Mouse (Mus musculus): Measurements from ENCODE around the gene Ndufb10. TPM values are rescaled to one million over a fixed set of nuclear protein-coding genes. Genes with fewer than 3 reads are reported as not detected.

Ndufb10 gene
- polyA plus RNA-seq, 1 experiment from 2014 or later, result 376 TPM

DNA sequence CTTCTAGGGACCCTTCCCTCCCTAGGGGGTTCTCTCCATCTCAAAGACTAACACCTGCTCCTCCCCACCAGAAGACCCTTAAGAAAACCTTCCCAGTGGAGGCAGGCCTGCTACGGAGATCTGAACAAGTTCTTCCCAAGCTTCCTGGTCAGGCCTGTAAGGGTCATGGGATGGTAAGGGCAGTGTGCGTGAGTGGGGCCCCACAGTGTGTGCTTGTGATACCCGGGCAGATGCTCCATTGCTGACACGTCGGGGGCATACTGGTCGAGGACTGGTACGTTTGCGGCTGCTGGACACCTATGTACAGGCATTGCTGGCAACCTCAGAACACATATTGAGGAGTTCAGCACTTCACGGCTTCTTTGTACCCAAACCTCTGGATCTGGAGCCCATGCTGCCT, 25.6 kb downstream of the Ndufb10 start:
- H3K9me3 ChIP-seq (ENCODE audit: control insufficient read depth, low read length), result no peaks in the 10 kb centered on the region
- no peak for ATAC-seq
- peak overlapping the region; percentile 21 for H3K4me3 ChIP-seq (ENCODE audit: low read length)
- H3K36me3 ChIP-seq (ENCODE audit: control insufficient read depth, insufficient read depth, low read length), result peaks cover 17% of the 10 kb centered on the region
- peak overlapping the region; percentile 90 for H3K27ac ChIP-seq (ENCODE audit: low read length)
- peaks cover 23% of the 10 kb centered on the region for H3K4me1 ChIP-seq (ENCODE audit: control insufficient read depth, insufficient read depth, low read length)
- H3K9ac ChIP-seq (ENCODE audit: low read depth, low read length), result peak overlapping the region; percentile 38
- 64% methylated on average over 9 of the region's 9 CpGs for WGBS
- no peaks in the 10 kb centered on the region for H3K27me3 ChIP-seq (replicated peaks; ENCODE audit: control insufficient read depth, insufficient read depth, low read length)
- H3K4me2 ChIP-seq (ENCODE audit: low read depth, low read length), result peak overlapping the region; percentile 21

GRCm38 (mm10) chr17:24697985-24698384, 26.3 kb downstream of the Ndufb10 start:
- H3K9me3 ChIP-seq (ENCODE audit: control insufficient read depth, low read length), result no peaks in the 10 kb centered on the region
- H3K27me3 ChIP-seq (replicated peaks; ENCODE audit: control insufficient read depth, insufficient read depth, low read length), result no peaks in the 10 kb centered on the region
- WGBS, result 19% methylated on average over 5 of the region's 5 CpGs
- peak overlapping the region; percentile 90 for H3K27ac ChIP-seq (ENCODE audit: low read length)
- H3K36me3 ChIP-seq (ENCODE audit: control insufficient read depth, insufficient read depth, low read length), result peaks cover 17% of the 10 kb centered on the region
- H3K4me1 ChIP-seq (ENCODE audit: control insufficient read depth, insufficient read depth, low read length), result peaks cover 23% of the 10 kb centered on the region
- 0 out of 2 replicates have a peak overlapping the region, but pooled peaks have one; percentile 21 for H3K4me3 ChIP-seq (ENCODE audit: low read length)
- peak overlapping the region; percentile 38 for H3K9ac ChIP-seq (ENCODE audit: low read depth, low read length)
- peak; percentile 17; the same call in 1 of the 2 replicates for ATAC-seq
- H3K4me2 ChIP-seq (ENCODE audit: low read depth, low read length), result peak overlapping the region; percentile 21; the same call in 1 of the 2 replicates

GRCm38 (mm10) chr17:24696011-24696697, 28.1 kb downstream of the Ndufb10 start, which contains the start of the genes Gfer and Noxo1:
Gene Gfer (minus strand): TSS chr17:24696156.
Gene Noxo1 (plus strand): TSS chr17:24696234.
- Histone ChIP-seq H3K9me3 (ENCODE audit: control insufficient read depth, low read length) (no peaks in the 10 kb centered on the region), H3K9ac (ENCODE audit: low read depth, low read length) (peak within 1 kb of the TSS; percentile 90), H3K36me3 (ENCODE audit: control insufficient read depth, insufficient read depth, low read length) (peaks cover 10% of the 10 kb centered on the region), H3K4me3 (ENCODE audit: low read length) (peak within 1 kb of the TSS; percentile 84), H3K27me3 (replicated peaks; ENCODE audit: control insufficient read depth, insufficient read depth, low read length) (no peaks in the 10 kb centered on the region), H3K4me1 (ENCODE audit: control insufficient read depth, insufficient read depth, low read length) (peaks cover 23% of the 10 kb centered on the region), H3K27ac (ENCODE audit: low read length) (peak within 1 kb of the TSS; percentile 90), H3K4me2 (ENCODE audit: low read depth, low read length) (peak within 1 kb of the TSS; percentile 68)
- ATAC-seq, result peak; percentile 90
- WGBS, result under 1% methylated on average over 73 of the region's 76 CpGs

DNA sequence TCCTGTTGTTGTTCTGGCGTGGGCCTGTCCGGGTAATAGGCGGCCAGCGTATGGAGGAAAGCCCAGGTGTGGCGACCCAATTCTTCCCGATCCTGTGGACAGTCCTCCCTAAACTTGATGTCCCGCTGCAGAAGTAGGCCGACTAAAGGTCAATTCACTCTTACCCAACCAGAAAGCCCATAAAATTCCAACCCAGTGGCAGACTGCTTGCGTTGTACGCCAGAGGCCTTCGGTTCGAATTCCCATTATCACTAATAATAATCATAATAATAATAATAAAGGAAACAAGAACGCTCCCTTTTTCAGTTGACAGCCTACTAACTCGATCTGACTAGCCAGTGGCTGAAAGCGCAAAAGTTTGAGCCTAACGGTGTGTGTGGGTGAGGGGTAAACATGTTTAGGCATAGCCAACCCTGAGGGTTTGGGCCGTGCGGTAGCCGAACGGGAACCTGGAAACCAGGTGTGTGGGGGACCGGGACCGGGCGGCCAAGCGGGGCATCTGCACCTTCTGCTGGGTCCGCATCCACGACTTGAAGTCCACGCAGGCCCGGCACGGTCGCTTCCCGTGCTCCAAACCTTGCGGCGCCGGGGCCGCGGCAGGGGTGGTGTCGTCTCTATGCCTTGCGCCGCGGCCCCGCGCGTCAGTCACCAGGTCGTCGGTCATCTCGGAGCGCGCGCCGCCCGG, 28.8 kb downstream of the Ndufb10 start:
- peaks cover 2% of the 10 kb centered on the region for H3K27me3 ChIP-seq (replicated peaks; ENCODE audit: control insufficient read depth, insufficient read depth, low read length)
- H3K27ac ChIP-seq (ENCODE audit: low read length), result peak overlapping the region; percentile 90
- H3K36me3 ChIP-seq (ENCODE audit: control insufficient read depth, insufficient read depth, low read length), result peaks cover 8% of the 10 kb centered on the region; the same call in 1 of the 2 replicates
- H3K4me2 ChIP-seq (ENCODE audit: low read depth, low read length), result peak overlapping the region; percentile 68
- 5% methylated on average over 49 of the region's 51 CpGs for WGBS
- ATAC-seq, result peak; percentile 14
- no peaks in the 10 kb centered on the region for H3K9me3 ChIP-seq (ENCODE audit: control insufficient read depth, low read length)
- peak overlapping the region; percentile 90 for H3K9ac ChIP-seq (ENCODE audit: low read depth, low read length)
- H3K4me3 ChIP-seq (ENCODE audit: low read length), result peak overlapping the region; percentile 84
- peaks cover 23% of the 10 kb centered on the region for H3K4me1 ChIP-seq (ENCODE audit: control insufficient read depth, insufficient read depth, low read length)

GRCm38 (mm10) chr17:24692385-24692784, 31.9 kb downstream of the Ndufb10 start:
- ATAC-seq, result no peak
- 87% methylated on average over 5 of the region's 5 CpGs for WGBS
- Histone ChIP-seq H3K4me2 (ENCODE audit: low read depth, low read length) (no peak overlapping the region), H3K27me3 (replicated peaks; ENCODE audit: control insufficient read depth, insufficient read depth, low read length) (peaks cover 30% of the 10 kb centered on the region), H3K4me3 (ENCODE audit: low read length) (no peak overlapping the region), H3K36me3 (ENCODE audit: control insufficient read depth, insufficient read depth, low read length) (peaks cover 5% of the 10 kb centered on the region; the same call in 1 of the 2 replicates), H3K27ac (ENCODE audit: low read length) (no peak overlapping the region), H3K4me1 (ENCODE audit: control insufficient read depth, insufficient read depth, low read length) (peaks cover 25% of the 10 kb centered on the region), H3K9me3 (ENCODE audit: control insufficient read depth, low read length) (no peaks in the 10 kb centered on the region), H3K9ac (ENCODE audit: low read depth, low read length) (no peak overlapping the region)

GRCm38 (mm10) chr17:24689251-24690081, 34.8 kb downstream of the Ndufb10 start, which contains the start of gene Syngr3:
Gene Syngr3 (minus strand): TSS chr17:24689955.
- H3K27me3 ChIP-seq (replicated peaks; ENCODE audit: control insufficient read depth, insufficient read depth, low read length), result peaks cover 33% of the 10 kb centered on the region
- WGBS, result 2% methylated on average over 55 of the region's 55 CpGs
- ATAC-seq, result no peak

DNA sequence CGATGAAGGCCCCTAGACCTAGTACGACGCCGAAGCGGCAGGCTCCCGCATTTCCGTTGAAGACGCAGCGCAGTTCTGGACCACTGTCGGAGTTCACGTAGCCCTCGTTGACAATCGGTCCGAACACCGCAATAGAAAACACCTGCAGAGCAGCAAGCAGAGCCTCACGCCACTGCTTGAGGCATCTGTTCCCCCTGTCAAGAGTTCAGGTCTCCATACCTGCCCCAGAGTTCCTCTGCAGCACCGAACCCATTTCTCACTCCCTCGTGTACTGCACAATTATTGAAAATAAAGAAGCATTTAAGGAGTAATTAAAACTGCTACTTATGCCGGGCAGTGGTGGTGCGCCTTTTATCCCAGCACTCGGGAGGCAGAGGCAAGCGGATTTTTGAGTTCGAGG, 36.7 kb downstream of the Ndufb10 start:
- H3K27me3 ChIP-seq (replicated peaks; ENCODE audit: control insufficient read depth, insufficient read depth, low read length), result peaks cover 33% of the 10 kb centered on the region
- peak overlapping the region; percentile 37 for H3K4me3 ChIP-seq (ENCODE audit: low read length)
- H3K36me3 ChIP-seq (ENCODE audit: control insufficient read depth, insufficient read depth, low read length), result 0 out of 2 replicates have a peak, but pooled peaks cover 4% of the 10 kb centered on the region
- H3K4me1 ChIP-seq (ENCODE audit: control insufficient read depth, insufficient read depth, low read length), result peaks cover 12% of the 10 kb centered on the region
- no peak overlapping the region for H3K27ac ChIP-seq (ENCODE audit: low read length)
- peak overlapping the region; percentile 56 for H3K9ac ChIP-seq (ENCODE audit: low read depth, low read length)
- peak overlapping the region; percentile 51 for H3K4me2 ChIP-seq (ENCODE audit: low read depth, low read length)
- peak; percentile 41 for ATAC-seq
- 19% methylated on average over 23 of the region's 23 CpGs for WGBS
- H3K9me3 ChIP-seq (ENCODE audit: control insufficient read depth, low read length), result no peaks in the 10 kb centered on the region

More at GRCm38 (mm10) chr17:24689251-24690081, 34.8 kb downstream of the Ndufb10 start, which contains the start of gene Syngr3:
- peaks cover 5% of the 10 kb centered on the region; the same call in 1 of the 2 replicates for H3K36me3 ChIP-seq (ENCODE audit: control insufficient read depth, insufficient read depth, low read length)
- H3K4me3 ChIP-seq (ENCODE audit: low read length), result peak within 1 kb of the TSS; percentile 50
- peak within 1 kb of the TSS; percentile 81 for H3K4me2 ChIP-seq (ENCODE audit: low read depth, low read length)
- H3K9me3 ChIP-seq (ENCODE audit: control insufficient read depth, low read length), result no peaks in the 10 kb centered on the region
- peak within 1 kb of the TSS; percentile 53 for H3K9ac ChIP-seq (ENCODE audit: low read depth, low read length)
- H3K27ac ChIP-seq (ENCODE audit: low read length), result no peak within 1 kb of the TSS
- peaks cover 12% of the 10 kb centered on the region for H3K4me1 ChIP-seq (ENCODE audit: control insufficient read depth, insufficient read depth, low read length)

DNA sequence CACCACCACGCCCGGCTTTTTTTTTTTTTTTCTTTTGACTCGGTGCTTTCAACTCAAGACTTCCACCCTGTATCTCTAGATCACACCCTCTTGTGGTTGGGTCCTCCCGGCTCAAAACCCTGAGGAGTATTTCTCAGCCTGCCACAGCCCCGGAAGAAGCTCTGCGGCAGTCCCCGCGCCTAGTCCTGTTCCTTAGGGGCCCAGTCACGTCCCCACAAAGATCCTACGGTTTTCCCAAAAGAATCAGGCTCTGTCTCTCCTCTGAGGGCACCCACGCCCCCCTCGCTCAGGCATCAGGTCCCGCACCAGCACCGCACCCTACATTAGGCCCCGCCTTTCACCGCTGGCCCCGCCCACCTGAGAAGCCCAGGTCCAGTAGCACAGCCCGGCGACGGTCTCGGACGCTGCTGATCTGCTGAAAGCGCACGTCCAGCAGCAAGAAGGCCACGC, 37.1 kb downstream of the Ndufb10 start:
- whole genome bisulfite sequencing, result 3% methylated on average over 25 of the region's 25 CpGs
- Histone ChIP-seq H3K9ac (ENCODE audit: low read depth, low read length) (peak overlapping the region; percentile 56), H3K4me2 (ENCODE audit: low read depth, low read length) (peak overlapping the region; percentile 51), H3K36me3 (ENCODE audit: control insufficient read depth, insufficient read depth, low read length) (peaks cover 4% of the 10 kb centered on the region), H3K27ac (ENCODE audit: low read length) (no peak overlapping the region), H3K4me1 (ENCODE audit: control insufficient read depth, insufficient read depth, low read length) (peaks cover 12% of the 10 kb centered on the region), H3K27me3 (replicated peaks; ENCODE audit: control insufficient read depth, insufficient read depth, low read length) (peaks cover 33% of the 10 kb centered on the region), H3K9me3 (ENCODE audit: control insufficient read depth, low read length) (no peaks in the 10 kb centered on the region), H3K4me3 (ENCODE audit: low read length) (peak overlapping the region; percentile 37)
- ATAC-seq, result peak; percentile 73
